Mouse (Mus musculus) cerebellum, adult 18-20 months (tissue): ENCODE data around the gene Dmac2.
"Not testable (repeated sequence)": the region's sequence is repeated elsewhere in the genome, so short reads cannot be mapped to it uniquely, and the experiment has no call there.

ENCODE experiments used
- DNase-seq, 2 experiments: peaks; one replicate each; pipeline ENCODE4 v3.0.0; 2021

Gene Dmac2

GRCm38 (mm10) chr7:25618865-25619721 is at the start of gene Dmac2:
Gene Dmac2 (plus strand): TSS chr7:25619414.
- peak; percentile 95 to 97 for DNase-seq

GRCm38 (mm10) chr7:25573806-25574205 is 45.4 kb upstream of the Dmac2 start:
- DNase-seq: not testable (repeated sequence)

- DNase-seq: no peak
These were observed 44.1 kb upstream of the Dmac2 start for GRCm38 (mm10) chr7:25575105-25575504.

DNA sequence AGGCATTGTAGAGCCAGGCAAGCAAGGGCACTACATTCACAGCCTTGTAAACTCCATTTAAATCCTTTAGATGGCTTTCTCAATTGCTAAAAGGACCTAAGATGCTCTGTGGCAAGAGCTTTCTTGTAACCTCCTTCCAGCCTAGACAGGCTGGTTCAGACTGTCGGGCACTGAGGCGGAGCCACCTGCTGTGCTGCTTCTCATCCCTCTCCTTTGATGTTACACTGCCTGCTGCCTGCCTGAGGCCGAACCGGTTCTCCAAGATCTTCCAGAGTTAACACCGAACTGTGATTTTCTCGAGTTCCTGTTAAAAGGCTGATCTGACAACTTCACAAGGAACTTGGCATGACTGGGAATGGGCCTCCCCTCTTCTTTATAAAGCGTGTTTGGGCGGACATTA is 43.3 kb upstream of the Dmac2 start:
- DNase-seq: no peak

GRCm38 (mm10) chr7:25576308-25576707 is 42.9 kb upstream of the Dmac2 start:
- DNase-seq: not testable (repeated sequence)

GRCm38 (mm10) chr7:25576793-25577437 is 42.3 kb upstream of the Dmac2 start:
- not testable (repeated sequence) for DNase-seq

DNA sequence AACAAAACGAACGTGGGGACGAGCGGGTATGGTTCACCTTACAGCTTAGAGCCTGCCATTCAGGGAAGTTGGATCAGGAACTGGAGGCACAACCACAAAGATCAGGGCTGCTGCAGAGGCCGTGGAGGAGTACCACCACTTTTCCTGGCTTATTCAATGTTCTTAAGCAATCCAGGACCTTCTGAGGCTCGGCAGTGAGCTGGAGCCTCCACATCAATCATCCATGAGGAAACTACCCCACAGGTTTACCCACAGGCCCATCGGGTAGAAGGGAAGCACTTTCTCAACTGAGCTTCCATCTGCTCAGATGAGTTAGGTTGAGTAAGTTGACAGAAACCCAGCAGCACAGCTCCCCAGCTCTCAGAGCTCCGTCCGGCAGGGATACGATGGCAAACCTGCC is 39.8 kb upstream of the Dmac2 start:
- DNase-seq: no peak

DNA sequence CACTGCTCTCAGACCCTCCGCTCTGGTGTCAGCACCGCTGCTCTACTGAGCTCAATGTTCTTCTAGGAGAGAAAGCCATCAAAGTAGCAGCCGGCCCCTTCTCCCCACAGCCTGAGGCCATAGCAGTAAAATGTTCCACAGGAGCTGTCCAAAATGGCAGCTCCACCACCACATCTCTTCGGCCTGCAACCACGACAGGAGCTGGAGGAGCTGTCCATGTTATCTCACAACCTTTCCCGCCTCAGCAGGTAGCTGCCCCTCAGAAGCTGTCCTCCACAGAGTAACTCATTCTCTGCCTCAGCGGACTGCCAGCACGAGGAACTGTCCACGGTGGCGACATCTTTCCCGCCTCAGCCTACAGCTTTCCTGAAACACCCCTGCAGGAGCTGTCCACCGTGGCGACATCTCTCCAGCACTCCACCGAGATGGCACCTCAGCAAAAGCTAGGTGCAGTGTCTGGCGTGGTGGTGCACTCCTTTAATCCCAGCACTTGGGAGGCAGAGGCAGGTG is 36.9 kb upstream of the Dmac2 start:
- no peak for DNase-seq

GRCm38 (mm10) chr7:25584651-25585050 is 34.6 kb upstream of the Dmac2 start:
- DNase-seq: no peak

- DNase-seq: no peak
These were observed 33.6 kb upstream of the Dmac2 start for GRCm38 (mm10) chr7:25585351-25586204.

- DNase-seq: no peak
These were observed 28.0 kb upstream of the Dmac2 start for GRCm38 (mm10) chr7:25591226-25591625.

DNA sequence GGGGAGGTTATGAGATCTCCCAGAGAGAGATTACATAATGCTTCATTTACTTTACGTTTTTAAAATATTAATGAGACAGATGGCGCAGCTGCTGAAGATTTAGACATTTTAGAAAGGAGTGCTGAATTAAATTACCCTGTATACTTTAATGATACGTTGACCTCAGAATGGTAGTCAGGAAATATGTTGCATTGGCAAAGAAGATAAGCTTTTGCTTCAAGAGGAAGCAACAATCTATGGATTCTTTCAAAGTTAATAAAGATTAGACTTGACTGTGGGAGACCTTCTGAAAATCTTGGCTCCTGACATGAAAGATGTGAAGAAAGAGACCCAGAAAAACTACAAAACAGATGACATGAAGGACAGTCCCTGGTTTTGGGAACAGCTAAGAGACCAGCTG is 25.4 kb upstream of the Dmac2 start:
- DNase-seq: no peak

DNA sequence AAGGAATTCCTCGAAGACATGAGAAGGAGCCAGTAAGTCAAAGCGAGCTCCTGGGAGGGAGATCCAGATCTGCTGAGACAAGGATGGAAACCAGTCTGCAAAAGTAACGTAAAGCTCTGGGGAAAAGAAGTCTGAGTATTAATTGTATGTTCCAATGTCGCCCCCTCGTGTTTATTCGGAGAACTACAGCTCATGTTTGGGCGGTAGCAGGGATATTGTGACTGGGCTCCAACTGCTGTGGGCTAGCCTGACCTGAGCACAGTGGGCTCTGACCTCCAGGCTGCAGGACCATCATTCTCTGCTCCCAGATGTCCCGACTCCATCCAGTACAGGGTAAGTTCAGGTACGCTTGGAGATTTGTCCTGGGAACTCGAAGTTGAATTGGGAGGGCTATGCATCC is 19.6 kb upstream of the Dmac2 start:
- DNase-seq: peak; percentile 58 to 76

GRCm38 (mm10) chr7:25600666-25601065 is 18.5 kb upstream of the Dmac2 start:
- DNase-seq: no peak

DNA sequence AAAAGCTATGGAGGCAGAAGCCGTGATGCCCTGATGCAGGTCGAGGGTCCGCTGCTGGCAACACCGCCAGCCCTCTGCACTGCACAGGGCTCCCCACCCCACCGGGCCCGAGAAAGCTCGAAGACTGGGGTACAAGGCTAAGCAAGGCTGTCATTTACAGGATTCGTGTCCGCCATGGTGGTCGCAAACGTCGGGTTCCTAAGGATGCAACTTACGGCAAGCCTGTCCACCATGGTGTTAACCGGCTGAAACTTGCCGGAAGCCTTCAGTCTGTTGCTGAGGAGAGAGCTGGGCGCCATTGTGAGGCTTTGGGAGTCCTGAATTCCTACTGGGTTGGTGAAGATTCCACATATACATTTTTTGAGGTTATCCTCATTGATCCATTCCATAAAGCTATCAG is 17.9 kb upstream of the Dmac2 start:
- no peak for DNase-seq

- DNase-seq: no peak
These were observed 12.6 kb upstream of the Dmac2 start for GRCm38 (mm10) chr7:25606625-25607063.

DNA sequence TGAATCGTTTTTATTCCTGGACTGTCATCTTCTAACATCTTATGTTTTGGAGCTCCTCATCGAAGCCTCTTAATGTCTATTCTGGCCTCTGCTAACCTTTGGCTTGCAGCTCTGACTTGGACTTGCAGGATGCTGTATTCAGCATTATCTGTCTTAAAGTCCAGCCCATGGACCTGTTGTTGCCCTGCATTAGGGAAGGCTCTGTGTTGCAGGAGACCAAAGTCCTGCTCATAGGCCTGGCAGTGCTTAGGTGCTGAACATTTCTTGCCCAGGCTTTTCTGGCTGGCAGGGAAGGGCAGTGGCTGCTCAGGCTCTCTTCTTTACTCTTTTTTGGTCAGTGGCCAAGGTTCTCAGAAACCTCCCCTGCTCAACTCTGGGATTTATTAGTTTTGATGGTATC is 12.0 kb upstream of the Dmac2 start:
- no peak for DNase-seq

GRCm38 (mm10) chr7:25610056-25610455 is 9.2 kb upstream of the Dmac2 start:
- no peak for DNase-seq

GRCm38 (mm10) chr7:25611501-25611900 is 7.7 kb upstream of the Dmac2 start:
- no peak for DNase-seq

DNA sequence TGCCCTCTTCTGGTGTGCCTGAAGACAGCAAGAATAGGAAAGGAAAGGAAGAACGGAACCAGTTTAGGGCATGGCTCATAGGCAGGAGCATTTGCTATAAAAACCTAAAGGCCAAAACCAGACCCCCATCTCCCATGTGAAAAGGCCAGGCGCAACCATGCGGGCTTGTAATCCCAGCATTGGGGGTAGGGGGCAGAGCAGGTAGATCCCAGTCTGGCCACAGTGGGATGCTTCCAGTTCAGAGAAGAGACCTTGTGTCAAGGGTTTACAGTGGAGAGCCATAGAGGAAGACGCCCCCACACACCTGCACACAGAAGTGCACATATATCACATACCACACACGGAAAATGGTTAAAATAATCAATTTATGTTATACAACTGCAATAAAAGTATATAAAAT is 5.1 kb upstream of the Dmac2 start:
- DNase-seq: no peak

DNA sequence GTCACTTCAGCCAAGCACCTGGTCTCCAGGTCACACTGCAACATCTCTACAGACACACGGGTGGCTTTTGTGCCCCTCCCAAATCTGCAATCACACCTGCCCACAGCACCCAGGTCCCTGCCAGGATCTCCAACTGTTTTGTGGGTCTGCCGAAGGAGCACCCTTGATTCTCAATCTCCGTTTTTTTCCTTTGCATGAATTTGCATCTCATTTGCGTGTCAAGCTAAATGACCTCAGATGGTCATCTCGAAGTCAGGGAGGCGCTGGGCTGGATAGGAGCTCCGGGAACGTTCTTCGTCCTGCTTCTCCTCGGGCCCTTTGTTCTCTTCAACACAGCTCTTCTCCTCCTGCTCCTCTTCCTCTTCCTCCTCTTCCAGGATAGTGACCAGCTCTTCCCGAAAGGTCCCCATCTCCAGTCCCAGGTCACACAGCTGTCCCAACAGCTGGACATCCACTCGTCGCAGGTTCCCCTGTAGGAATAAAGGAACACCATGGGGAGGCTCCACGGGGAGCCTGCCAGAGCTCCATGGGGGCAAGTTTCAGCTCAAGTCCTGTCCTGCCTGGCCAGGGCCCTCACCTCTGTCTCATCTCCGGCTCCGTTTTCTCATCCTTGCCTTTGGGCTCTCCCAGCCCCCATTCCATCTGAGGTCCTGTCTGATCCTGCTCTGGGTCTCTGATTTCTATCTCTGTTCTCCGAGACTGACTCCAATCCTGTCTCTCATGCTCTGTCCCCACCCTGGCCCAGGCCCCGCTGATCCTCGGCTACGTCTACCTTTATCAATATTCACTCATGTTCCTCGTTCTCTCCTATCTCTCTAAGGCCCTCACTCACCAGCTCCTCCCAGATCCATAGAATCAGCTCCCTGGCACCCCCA is 4.1 kb upstream of the Dmac2 start:
- no peak for DNase-seq

DNA sequence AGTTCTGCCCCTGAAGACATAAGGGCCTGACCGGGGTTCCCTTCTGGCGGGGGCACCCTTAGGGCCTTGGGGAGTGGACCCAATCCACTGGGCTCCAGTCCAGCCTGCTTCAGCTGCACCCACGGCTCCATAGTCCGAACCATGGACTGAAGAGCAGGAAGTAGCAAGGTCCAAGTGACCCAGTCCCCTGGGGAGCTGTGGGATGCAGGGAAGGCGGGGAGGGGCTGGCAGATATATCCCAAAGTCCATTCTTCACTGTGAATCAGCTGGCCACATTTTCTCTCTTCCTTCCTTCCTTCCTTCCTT is 3.6 kb upstream of the Dmac2 start, which contains the start of gene Erich4:
Gene Erich4 (minus strand): TSS at position 187 of the 306 bp plus-strand sequence.
- DNase-seq: no peak
